Mouse (Mus musculus) megakaryocyte, embryonic 14.5 days (primary cell): ENCODE measurements around the gene Il21. TPM values are rescaled to one million over a fixed set of nuclear protein-coding genes. Genes with fewer than 3 reads are reported as not detected.
A peak's percentile ranks its signal among the peaks of the same experiment; 100 is the strongest.

Experiments used
- H3K27me3 ChIP-seq: replicated peaks from 2 replicates; pipeline ENCODE3; 2012; ENCODE audit warnings: inconsistent platforms
- H3K36me3 ChIP-seq: replicated peaks from 2 replicates; pipeline ENCODE3; 2012; ENCODE audit warnings: low read length, inconsistent platforms, mixed read lengths
- H3K4me1 ChIP-seq: 2 replicates; pipeline ENCODE4 v1.6.1; 2012; ENCODE audit warnings: inconsistent platforms
- H3K4me3 ChIP-seq: replicated peaks from 2 replicates; pipeline ENCODE3; 2012; ENCODE audit warnings: moderate library complexity, mild to moderate bottlenecking, inconsistent platforms
- H3K9me3 ChIP-seq: 2 replicates; pipeline ENCODE4 v1.6.1; 2012; ENCODE audit warnings: inconsistent platforms
- FLI1 ChIP-seq: IDR thresholded peaks from 2 replicates; pipeline ENCODE4 v1.6.1; 2012; ENCODE audit warnings: low read length, inconsistent platforms, mixed read lengths
- GATA1 ChIP-seq: IDR thresholded peaks from 3 replicates; pipeline ENCODE4 v1.6.1; 2012; ENCODE audit warnings: mixed read lengths, low read length, inconsistent platforms, borderline replicate concordance
- polyA plus RNA-seq: library from polyadenylated mRNA; stranded (reverse); fragments of >175 nt; gene quantifications from 2 replicates; pipeline ENCODE4 v1.2.3, GENCODE M21; 2012; ENCODE audit warnings: low replicate concordance; ENCODE audit not compliant: insufficient read depth

Gene Il21
- not detected in 2 replicates for polyA plus RNA-seq

DNA sequence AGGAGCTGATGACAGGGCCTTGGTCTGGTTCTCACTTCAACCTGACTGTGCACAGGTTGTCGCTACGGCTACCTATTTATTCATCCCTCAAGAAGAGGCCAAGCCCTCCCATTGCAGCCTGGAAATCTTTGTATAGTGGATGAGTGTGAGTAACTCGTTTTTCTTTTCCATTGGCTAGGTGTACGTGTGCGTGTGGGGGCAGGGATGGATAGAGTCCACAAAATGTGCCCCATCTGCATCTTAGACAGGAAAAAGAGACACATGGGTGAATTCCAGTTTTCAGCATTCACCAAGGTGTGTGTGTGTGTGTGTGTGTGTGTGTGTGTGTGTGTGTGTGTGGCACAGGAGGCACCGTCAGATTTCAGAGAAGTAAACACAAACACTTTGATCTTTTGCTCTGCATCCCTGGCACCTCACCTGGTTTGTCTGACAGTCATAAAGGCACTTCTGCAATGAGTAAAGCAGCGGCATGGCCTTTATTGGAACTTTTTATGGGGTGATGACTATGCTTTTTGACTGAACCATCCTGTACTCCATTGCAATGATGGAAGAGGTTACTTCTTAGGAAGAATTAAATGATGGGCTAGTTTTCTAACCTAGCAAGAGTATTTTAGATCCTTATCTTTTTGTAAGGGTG lies at the start of gene Il21:
Gene Il21, minus strand, starts transcription at position 51 of the 637 bp plus-strand sequence.
- Histone ChIP-seq H3K4me3 (no peak within 1 kb of the TSS), H3K9me3 (no peaks in the 10 kb centered on the region), H3K36me3 (no peaks in the 10 kb centered on the region), H3K4me1 (no peaks in the 10 kb centered on the region), H3K27me3 (peaks cover 12% of the 10 kb centered on the region)
- TF ChIP-seq GATA1 (no peak), FLI1 (no peak)

DNA sequence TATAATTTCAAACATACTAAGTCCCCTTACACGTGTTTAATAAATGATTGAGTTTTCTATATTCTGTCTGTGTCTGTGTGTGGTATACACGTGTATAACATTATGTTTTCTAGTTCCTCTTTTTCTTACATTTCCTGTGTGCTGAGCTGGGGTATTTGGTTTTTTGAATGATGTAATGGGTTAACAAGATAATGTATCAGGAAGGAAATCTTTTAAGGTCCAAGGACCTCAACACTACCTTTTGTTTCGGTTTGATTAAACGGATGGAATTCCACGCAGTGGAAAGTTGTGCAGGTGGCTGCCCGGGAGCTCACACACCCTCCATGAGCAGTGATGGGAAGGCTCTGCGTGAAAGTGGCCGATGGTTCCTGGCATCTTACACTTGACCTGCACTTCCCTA lies 48.4 kb upstream of the Il21 start:
- Histone ChIP-seq H3K27me3 (peaks cover 6% of the 10 kb centered on the region), H3K4me1 (peaks cover 12% of the 10 kb centered on the region), H3K36me3 (no peaks in the 10 kb centered on the region), H3K9me3 (no peaks in the 10 kb centered on the region), H3K4me3 (peak overlapping the region; percentile 83)
- TF ChIP-seq FLI1, result no peak
- TF ChIP-seq GATA1, result no peak

DNA sequence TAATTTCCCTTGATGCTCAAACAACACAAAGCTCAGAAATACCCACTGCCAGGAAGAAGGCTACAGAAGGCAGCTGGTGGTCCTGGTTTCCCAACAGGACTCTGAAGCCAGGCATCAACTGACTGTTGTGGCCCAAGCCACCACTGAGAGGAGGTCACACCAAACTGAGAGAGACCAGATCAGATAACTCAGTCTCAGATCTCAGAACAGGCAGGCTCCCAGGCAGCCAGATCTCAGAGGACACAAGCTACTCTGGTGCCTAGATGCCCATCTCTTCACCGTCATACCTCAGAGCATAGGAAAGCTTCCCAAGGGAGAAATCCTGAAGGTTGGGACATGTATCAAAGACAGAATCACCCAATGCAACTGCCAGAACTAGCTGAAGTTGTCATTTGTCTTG lies 47.8 kb upstream of the Il21 start:
- no peaks in the 10 kb centered on the region for H3K9me3 ChIP-seq
- H3K4me1 ChIP-seq, result peaks cover 12% of the 10 kb centered on the region
- peaks cover 6% of the 10 kb centered on the region for H3K27me3 ChIP-seq
- no peaks in the 10 kb centered on the region for H3K36me3 ChIP-seq
- no peak overlapping the region for H3K4me3 ChIP-seq
- no peak for TF ChIP-seq GATA1
- no peak for TF ChIP-seq FLI1

DNA sequence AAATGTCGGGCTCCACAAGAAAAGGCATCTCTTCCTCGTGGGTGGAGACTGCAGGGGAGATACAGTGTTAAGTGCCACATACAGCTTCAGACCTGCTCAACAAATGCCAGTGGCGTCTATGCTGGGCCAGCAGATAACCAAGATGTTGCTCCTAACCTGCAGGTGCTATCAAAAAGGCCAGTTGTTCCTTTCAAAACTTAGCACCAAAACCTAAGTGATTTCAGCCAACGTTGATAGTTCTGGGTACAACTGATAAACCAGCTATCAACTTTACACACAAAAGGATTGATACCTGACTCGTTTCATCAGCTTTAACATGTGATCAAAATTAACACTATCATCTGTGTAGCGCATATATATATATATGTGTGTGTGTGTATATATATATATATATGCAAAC lies 42.2 kb upstream of the Il21 start:
- peaks cover 7% of the 10 kb centered on the region for H3K4me1 ChIP-seq
- H3K4me3 ChIP-seq, result no peak overlapping the region
- no peaks in the 10 kb centered on the region for H3K9me3 ChIP-seq
- no peaks in the 10 kb centered on the region for H3K36me3 ChIP-seq
- no peak for TF ChIP-seq GATA1
- no peak for TF ChIP-seq FLI1
- peaks cover 11% of the 10 kb centered on the region for H3K27me3 ChIP-seq

DNA sequence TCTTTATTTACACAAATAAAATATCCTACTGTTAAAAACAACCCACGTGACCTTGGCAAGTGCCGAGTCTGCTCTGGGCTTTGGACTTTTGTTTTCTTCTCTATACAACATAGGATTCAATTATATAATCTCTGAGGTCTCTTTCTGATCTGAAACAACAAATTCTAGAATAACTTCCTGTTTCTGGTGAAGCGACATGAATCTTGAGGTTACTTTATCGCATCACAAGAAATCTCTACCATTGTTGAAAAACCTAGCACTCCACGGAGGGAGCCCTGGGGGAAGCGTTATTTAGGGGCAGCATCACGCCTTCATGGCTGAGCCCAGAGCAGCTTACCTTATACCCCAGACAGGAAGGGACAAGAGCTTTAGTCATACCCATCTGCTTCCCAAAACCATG lies 40.7 kb upstream of the Il21 start:
- Histone ChIP-seq H3K9me3 (no peaks in the 10 kb centered on the region), H3K36me3 (no peaks in the 10 kb centered on the region), H3K27me3 (peaks cover 22% of the 10 kb centered on the region), H3K4me1 (peaks cover 7% of the 10 kb centered on the region), H3K4me3 (no peak overlapping the region)
- TF ChIP-seq FLI1 (no peak), GATA1 (no peak)

DNA sequence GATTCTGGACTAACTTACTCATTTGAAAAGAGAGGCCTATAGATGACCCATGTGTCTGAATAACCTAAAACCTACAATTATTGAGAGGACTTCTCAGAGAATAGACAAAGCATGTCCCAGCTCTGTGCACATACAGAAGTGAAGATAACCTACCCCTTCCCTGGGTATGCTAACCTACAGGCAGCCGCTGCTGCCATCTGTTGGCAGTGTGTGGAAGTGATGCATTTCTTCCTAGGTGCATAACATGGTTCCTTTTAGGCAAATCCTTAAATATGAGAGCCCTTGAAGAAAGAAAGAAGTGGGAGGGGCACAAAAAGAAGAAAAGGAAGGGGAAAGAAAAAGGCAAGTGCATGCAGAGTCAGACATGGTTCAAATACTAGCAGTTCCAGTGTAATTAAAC lies 38.8 kb upstream of the Il21 start:
- TF ChIP-seq GATA1, result no peak
- no peak for TF ChIP-seq FLI1
- Histone ChIP-seq H3K36me3 (no peaks in the 10 kb centered on the region), H3K4me3 (no peak overlapping the region), H3K4me1 (peaks cover 7% of the 10 kb centered on the region), H3K9me3 (no peaks in the 10 kb centered on the region), H3K27me3 (peaks cover 28% of the 10 kb centered on the region)

DNA sequence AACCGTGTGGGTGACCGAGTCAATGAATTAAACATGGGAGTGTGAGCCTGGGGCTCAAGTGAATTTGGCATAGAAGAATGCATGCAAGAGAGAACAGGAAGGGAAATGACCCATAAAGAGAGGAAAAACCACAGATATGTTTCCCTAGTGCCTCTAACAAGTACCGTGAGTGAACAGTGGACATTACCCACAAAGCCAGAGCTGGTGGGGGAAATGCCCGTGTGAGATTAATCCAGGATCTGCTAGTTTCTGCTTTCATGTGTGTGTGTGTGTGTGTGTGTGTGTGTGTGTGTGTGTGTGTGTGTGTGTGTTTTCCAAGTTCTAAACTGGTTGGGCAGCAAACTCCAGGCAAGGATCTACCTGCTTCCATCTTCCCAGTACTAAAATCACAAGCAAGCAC lies 37.5 kb upstream of the Il21 start:
- Histone ChIP-seq H3K9me3 (no peaks in the 10 kb centered on the region), H3K36me3 (no peaks in the 10 kb centered on the region), H3K4me1 (peaks cover 7% of the 10 kb centered on the region), H3K27me3 (peaks cover 34% of the 10 kb centered on the region), H3K4me3 (no peak overlapping the region)
- TF ChIP-seq FLI1 (no peak), GATA1 (no peak)

DNA sequence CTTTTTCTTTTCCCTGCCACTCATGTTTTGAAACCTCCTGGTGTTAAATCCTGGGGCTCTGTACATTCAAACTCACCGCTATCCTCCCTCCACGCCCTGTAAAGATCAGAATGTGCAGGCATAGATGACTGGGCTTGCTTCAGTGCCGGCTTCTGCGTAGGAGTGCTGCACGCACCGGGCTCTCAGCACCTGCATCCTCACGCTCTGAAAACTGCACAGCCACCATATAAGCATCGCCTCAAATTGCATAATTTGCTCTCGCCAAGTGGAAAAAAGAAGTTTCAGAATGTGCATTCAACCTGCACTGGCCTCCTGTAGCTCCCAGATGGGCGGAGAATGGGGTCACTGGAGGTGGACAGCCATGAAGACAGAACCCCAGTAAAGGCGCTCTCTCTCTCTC lies 35.9 kb upstream of the Il21 start:
- Histone ChIP-seq H3K9me3 (peaks cover 4% of the 10 kb centered on the region; the same call in 1 of the 2 replicates), H3K4me1 (peaks cover 7% of the 10 kb centered on the region), H3K27me3 (peaks cover 40% of the 10 kb centered on the region), H3K36me3 (no peaks in the 10 kb centered on the region), H3K4me3 (no peak overlapping the region)
- TF ChIP-seq GATA1, result no peak
- no peak for TF ChIP-seq FLI1

DNA sequence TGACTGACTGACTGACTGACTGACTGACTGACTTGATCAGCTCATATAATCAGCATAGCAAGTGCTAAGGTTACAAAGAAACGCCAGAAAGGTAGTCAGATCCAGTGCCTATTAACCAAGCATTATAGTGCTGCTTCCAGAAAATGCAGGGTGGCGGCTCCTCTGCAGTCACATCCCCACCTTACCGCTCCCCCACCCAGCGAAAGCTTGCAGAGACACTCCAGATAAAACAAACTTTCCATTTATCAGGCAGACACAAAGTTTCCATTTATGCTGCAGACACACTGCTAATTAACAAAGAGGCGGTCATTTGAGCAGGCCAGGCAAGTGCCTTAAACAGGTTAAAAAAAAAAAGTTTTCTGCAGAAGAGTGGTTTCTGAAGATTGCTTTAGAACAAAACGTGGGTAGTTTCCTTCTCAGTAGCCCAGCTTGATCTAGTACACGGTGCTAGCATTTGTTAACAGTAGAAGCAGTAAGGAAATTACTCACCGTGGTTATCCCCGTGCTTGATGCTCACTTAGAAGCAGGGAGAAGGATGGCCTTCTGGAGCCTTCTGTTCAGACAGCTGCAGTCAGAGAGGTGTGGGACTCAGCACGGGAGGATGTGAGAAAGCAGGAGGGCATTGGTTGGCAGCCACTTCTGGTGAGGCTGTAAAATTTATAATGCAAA lies 27.0 kb upstream of the Il21 start:
- TF ChIP-seq GATA1, result no peak
- no peak for TF ChIP-seq FLI1
- H3K4me3 ChIP-seq, result no peak overlapping the region
- H3K36me3 ChIP-seq, result no peaks in the 10 kb centered on the region
- peaks cover 13% of the 10 kb centered on the region for H3K9me3 ChIP-seq
- peaks cover 8% of the 10 kb centered on the region for H3K4me1 ChIP-seq
- H3K27me3 ChIP-seq, result peaks cover 19% of the 10 kb centered on the region

DNA sequence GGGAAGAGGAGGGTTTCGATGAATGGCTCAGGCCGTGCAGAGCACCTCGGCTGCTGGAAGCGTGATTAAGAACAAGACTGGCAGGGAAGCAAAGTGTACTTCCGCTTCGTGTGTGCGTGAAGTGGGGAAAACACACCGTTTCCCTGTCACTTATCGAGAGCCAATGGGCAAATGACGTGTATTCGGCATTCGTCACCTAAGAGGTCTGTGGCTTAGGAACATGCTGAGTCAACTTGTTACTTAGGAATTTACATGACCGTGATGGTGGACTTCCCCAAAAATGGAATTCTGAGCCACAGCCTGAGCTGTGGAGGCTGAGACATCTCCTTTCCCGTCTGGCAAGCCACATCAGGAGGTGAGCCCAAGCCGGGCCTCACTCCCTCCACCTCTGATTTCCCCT lies 25.3 kb upstream of the Il21 start:
- H3K9me3 ChIP-seq, result peaks cover 4% of the 10 kb centered on the region
- TF ChIP-seq GATA1 (no peak), FLI1 (no peak)

DNA sequence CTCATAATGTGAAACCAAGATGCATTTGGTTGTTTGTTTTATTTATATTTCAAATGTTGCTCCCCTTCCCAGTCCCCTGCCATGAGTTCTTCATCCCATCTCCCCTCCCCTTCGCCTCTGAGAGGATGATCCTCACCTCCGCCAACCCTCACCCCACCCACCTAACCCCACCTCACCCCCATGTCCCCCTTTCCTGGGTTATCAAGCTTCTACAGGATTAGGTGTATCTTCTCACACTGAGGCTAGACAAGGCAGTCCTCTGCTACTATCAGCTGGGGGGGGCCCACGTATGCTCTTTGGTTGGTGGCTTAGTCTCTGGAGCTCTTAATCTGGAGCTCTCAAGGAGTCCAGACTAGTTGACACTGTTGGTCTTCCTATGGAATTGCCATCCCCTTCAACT lies 18.5 kb upstream of the Il21 start:
- no peaks in the 10 kb centered on the region for H3K27me3 ChIP-seq
- H3K36me3 ChIP-seq, result no peaks in the 10 kb centered on the region
- H3K9me3 ChIP-seq, result peaks cover 5% of the 10 kb centered on the region
- TF ChIP-seq GATA1, result no peak
- no peak for TF ChIP-seq FLI1
- H3K4me1 ChIP-seq, result no peaks in the 10 kb centered on the region
- H3K4me3 ChIP-seq, result no peak overlapping the region

More for the DNA sequence above, 25.3 kb upstream of the Il21 start:
- Histone ChIP-seq H3K4me1 (peaks cover 8% of the 10 kb centered on the region), H3K27me3 (peaks cover 12% of the 10 kb centered on the region), H3K4me3 (no peak overlapping the region), H3K36me3 (no peaks in the 10 kb centered on the region)
